Mouse (Mus musculus) intestine, embryonic 16.5 days (tissue): ENCODE results near the gene Angptl2. TPM values are rescaled to one million over a fixed set of nuclear protein-coding genes. Genes with fewer than 3 reads are reported as not detected.

ENCODE experiments used
- ATAC-seq: fragments of 200-750 bp; cut with Nextera tagmentation; 2 replicates; pipeline ENCODE4 v1.8.0; 2017; ENCODE audit warnings: moderate TSS enrichment, moderate library complexity
- H3K27ac ChIP-seq: fragments of 300-500 bp; sonication (generic); 2 replicates; pipeline ENCODE4 v1.5.1; 2014; ENCODE audit warnings: mild to moderate bottlenecking, low read length
- H3K27me3 ChIP-seq: fragments of 300-500 bp; sonication (generic); replicated peaks from 2 replicates; pipeline ENCODE4 v1.6.1; 2014; ENCODE audit warnings: low read length, control low read depth, mixed read lengths; ENCODE audit not compliant: control insufficient read depth, insufficient read depth
- H3K36me3 ChIP-seq: fragments of 300-500 bp; sonication (generic); 2 replicates; pipeline ENCODE4 v1.6.1; 2014; ENCODE audit warnings: low read length, control low read depth; ENCODE audit not compliant: control insufficient read depth, insufficient read depth
- H3K4me1 ChIP-seq: fragments of 300-500 bp; sonication (generic); 2 replicates; pipeline ENCODE4 v1.6.1; 2014; ENCODE audit warnings: low read length, control low read depth, mixed read lengths; ENCODE audit not compliant: control insufficient read depth, insufficient read depth
- H3K4me2 ChIP-seq: fragments of 300-500 bp; sonication (generic); 2 replicates; pipeline ENCODE4 v1.6.1; 2014; ENCODE audit warnings: low read depth, low read length, control low read depth
- H3K4me3 ChIP-seq: fragments of 300-500 bp; sonication (generic); 2 replicates; pipeline ENCODE4 v1.5.1; 2014; ENCODE audit warnings: mild to moderate bottlenecking, low read length
- H3K9ac ChIP-seq: fragments of 300-500 bp; sonication (generic); 2 replicates; pipeline ENCODE4 v1.6.1; 2014; ENCODE audit warnings: low read depth, low read length
- H3K9me3 ChIP-seq: fragments of 300-500 bp; sonication (generic); 2 replicates; pipeline ENCODE4 v1.6.1; 2016; ENCODE audit warnings: low read length, control low read depth; ENCODE audit not compliant: control insufficient read depth
- WGBS: fragments of 180-500 bp; shearing (Covaris S2); extraction: QIAGEN DNeasy Blood & Tissue Kit; methylation state at CpG from one replicate; pipeline ENCODE4 v1.1.7; 2014; 5-methylcytosine and 5-hydroxymethylcytosine counted together
- polyA plus RNA-seq: library from polyadenylated mRNA; unstranded; fragments of >200 nt; fragmentation: Nextera tagmentation; extraction: Ambion mirVana; gene quantifications from 2 replicates; pipeline ENCODE4 v1.2.1, GENCODE M21; 2015

The Angptl2 gene
- polyA plus RNA-seq, 1 experiment from 2014 or later, result 41.6 TPM

GRCm38 (mm10) chr2:33178243-33178932 is 37.5 kb upstream of the Angptl2 start:
- H3K4me3 ChIP-seq, result no peak overlapping the region
- no peaks in the 10 kb centered on the region for H3K27me3 ChIP-seq
- 43% methylated on average over 11 of the region's 11 CpGs for WGBS
- peak overlapping the region; percentile 45; the same call in 1 of the 2 replicates for H3K9ac ChIP-seq
- H3K27ac ChIP-seq, result peak overlapping the region; percentile 82
- no peaks in the 10 kb centered on the region for H3K36me3 ChIP-seq
- ATAC-seq, result peak; percentile 45
- no peaks in the 10 kb centered on the region for H3K9me3 ChIP-seq
- peaks cover 33% of the 10 kb centered on the region for H3K4me1 ChIP-seq
- H3K4me2 ChIP-seq, result peak overlapping the region; percentile 29

GRCm38 (mm10) chr2:33179171-33179929 is 36.5 kb upstream of the Angptl2 start:
- Histone ChIP-seq H3K27ac (peak overlapping the region; percentile 82), H3K4me2 (no peak overlapping the region), H3K9ac (peak overlapping the region; percentile 45; the same call in 1 of the 2 replicates)

GRCm38 (mm10) chr2:33179930-33180630 is 35.8 kb upstream of the Angptl2 start:
- no peaks in the 10 kb centered on the region for H3K36me3 ChIP-seq
- H3K27ac ChIP-seq, result peak overlapping the region; percentile 77
- H3K4me3 ChIP-seq, result no peak overlapping the region
- ATAC-seq, result peak; percentile 53
- no peak overlapping the region for H3K4me2 ChIP-seq
- WGBS, result 47% methylated on average over 16 of the region's 16 CpGs
- H3K9me3 ChIP-seq, result no peaks in the 10 kb centered on the region
- peaks cover 35% of the 10 kb centered on the region for H3K4me1 ChIP-seq
- H3K9ac ChIP-seq, result no peak overlapping the region
- no peaks in the 10 kb centered on the region for H3K27me3 ChIP-seq

More at GRCm38 (mm10) chr2:33179171-33179929, 36.5 kb upstream of the Angptl2 start:
- Histone ChIP-seq H3K36me3 (no peaks in the 10 kb centered on the region), H3K4me3 (no peak overlapping the region), H3K4me1 (peaks cover 34% of the 10 kb centered on the region), H3K9me3 (no peaks in the 10 kb centered on the region), H3K27me3 (no peaks in the 10 kb centered on the region)
- ATAC-seq, result no peak
- WGBS, result 74% methylated on average over 14 of the region's 14 CpGs

GRCm38 (mm10) chr2:33183321-33183720 is 32.5 kb upstream of the Angptl2 start:
- Histone ChIP-seq H3K4me3 (no peak overlapping the region), H3K9ac (no peak overlapping the region), H3K27me3 (no peaks in the 10 kb centered on the region), H3K4me1 (peaks cover 21% of the 10 kb centered on the region), H3K9me3 (no peaks in the 10 kb centered on the region), H3K27ac (no peak overlapping the region), H3K36me3 (no peaks in the 10 kb centered on the region), H3K4me2 (no peak overlapping the region)
- 93% methylated on average over 7 of the region's 7 CpGs for WGBS
- no peak for ATAC-seq

GRCm38 (mm10) chr2:33184641-33185040 is 31.2 kb upstream of the Angptl2 start:
- Histone ChIP-seq H3K4me3 (no peak overlapping the region), H3K4me2 (no peak overlapping the region), H3K9me3 (no peaks in the 10 kb centered on the region), H3K36me3 (no peaks in the 10 kb centered on the region), H3K27ac (no peak overlapping the region), H3K27me3 (no peaks in the 10 kb centered on the region), H3K4me1 (peaks cover 12% of the 10 kb centered on the region), H3K9ac (0 out of 2 replicates have a peak overlapping the region, but pooled peaks have one; percentile 6)
- 74% methylated on average over 10 of the region's 10 CpGs for WGBS
- ATAC-seq, result no peak

- no peak overlapping the region for H3K4me2 ChIP-seq
- ATAC-seq, result no peak
- no peak overlapping the region for H3K27ac ChIP-seq
- H3K4me1 ChIP-seq, result peaks cover 7% of the 10 kb centered on the region
- H3K36me3 ChIP-seq, result no peaks in the 10 kb centered on the region
- 74% methylated on average over 7 of the region's 7 CpGs for WGBS
- no peaks in the 10 kb centered on the region for H3K27me3 ChIP-seq
- no peak overlapping the region for H3K4me3 ChIP-seq
- no peaks in the 10 kb centered on the region for H3K9me3 ChIP-seq
- no peak overlapping the region for H3K9ac ChIP-seq
These were observed 30.6 kb upstream of the Angptl2 start for GRCm38 (mm10) chr2:33185258-33185657.

GRCm38 (mm10) chr2:33186505-33186904 is 29.4 kb upstream of the Angptl2 start:
- H3K36me3 ChIP-seq, result no peaks in the 10 kb centered on the region
- no peak overlapping the region for H3K27ac ChIP-seq
- WGBS, result 68% methylated on average over 7 of the region's 7 CpGs
- no peaks in the 10 kb centered on the region for H3K9me3 ChIP-seq
- no peak overlapping the region for H3K4me2 ChIP-seq
- no peaks in the 10 kb centered on the region for H3K27me3 ChIP-seq
- H3K4me3 ChIP-seq, result no peak overlapping the region
- H3K4me1 ChIP-seq, result peaks cover 7% of the 10 kb centered on the region
- H3K9ac ChIP-seq, result no peak overlapping the region
- no peak for ATAC-seq

GRCm38 (mm10) chr2:33187874-33188273 is 28.0 kb upstream of the Angptl2 start:
- Histone ChIP-seq H3K27me3 (no peaks in the 10 kb centered on the region), H3K4me2 (no peak overlapping the region), H3K9ac (no peak overlapping the region), H3K9me3 (no peaks in the 10 kb centered on the region), H3K4me3 (no peak overlapping the region), H3K4me1 (peaks cover 7% of the 10 kb centered on the region), H3K36me3 (no peaks in the 10 kb centered on the region), H3K27ac (no peak overlapping the region)
- 82% methylated on average over 2 of the region's 2 CpGs for WGBS
- no peak for ATAC-seq
